Mouse (Mus musculus) left cerebral cortex, postnatal 36 days (tissue): ENCODE measurements at regions not wholly inside any gene's neighbourhood (a gene's known extent, or its start where the extent isn't known, plus 50 kb on each side); places are given as distances from the start of the nearest gene placed in this dataset.

Source experiments
- DNase-seq, 2 experiments: peaks; one replicate each; pipeline ENCODE4 v3.0.0; 2021 to 2022; ENCODE audit warnings: low spot score in 2 of 2, mixed read lengths in 1 of 2
- intact Hi-C: fragments of 180-260 bp; cut with DNase I; formaldehyde crosslinking; loops from one replicate; pipeline ENCODE4 v1.15.1; 2025

DNA sequence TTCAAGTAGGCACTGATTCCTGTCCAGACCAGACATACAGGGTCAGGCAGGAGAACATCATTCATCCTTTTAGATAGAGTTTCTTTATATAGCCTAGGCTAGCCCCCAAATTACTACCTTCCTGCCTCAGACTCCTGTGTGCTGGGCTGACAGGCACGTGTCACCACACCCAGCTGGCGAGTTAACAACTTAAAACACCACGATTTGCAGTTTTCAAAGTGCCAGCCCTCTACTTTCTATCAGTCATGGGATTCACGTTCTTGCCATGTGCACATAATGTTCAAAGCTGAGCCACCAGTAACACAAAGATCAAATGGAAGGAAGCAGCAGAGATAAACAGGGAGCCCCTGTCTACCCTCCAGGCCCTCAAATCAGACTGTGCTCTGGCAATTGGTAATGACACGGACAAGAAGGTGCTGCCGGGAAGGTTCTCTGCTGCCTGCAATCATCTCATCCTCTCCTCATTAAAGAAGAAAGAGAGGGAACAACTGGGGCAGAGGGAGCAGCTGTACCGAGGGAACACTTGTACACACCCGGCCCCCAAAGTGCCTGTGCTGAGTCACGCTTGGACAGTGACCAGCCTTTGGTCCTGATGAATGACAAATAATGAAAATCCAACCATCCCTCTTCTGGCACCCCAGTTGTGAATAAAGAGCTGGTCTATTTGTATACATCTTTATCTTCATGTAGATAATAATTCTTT is 79.4 kb upstream of the Irf2bp2 start:
- intact Hi-C loops: no loop called here

DNA sequence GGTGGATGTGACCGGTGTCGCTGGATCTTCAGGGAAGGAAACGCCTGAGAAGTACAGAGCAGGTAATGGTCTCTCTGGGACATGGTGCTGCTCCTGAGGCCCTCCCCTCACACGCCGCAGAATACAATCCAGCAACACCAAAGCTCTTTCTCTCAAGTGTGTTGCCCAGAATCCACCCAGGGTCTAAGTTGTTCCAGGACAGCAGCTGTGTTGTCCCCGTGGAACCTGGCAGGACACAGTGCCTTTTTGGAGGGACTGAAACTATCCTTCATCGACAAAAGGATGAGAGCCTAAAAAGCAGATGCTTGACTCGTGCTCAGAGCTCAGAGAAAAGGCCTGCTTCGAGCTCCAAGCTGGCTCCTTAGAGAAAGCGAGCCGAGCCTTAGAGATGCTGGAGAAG is 77.8 kb upstream of the Irf2bp2 start:
- intact Hi-C loops: no loop called here
- DNase-seq: no peak

More for the DNA sequence above, 79.4 kb upstream of the Irf2bp2 start:
- DNase-seq: no peak

DNA sequence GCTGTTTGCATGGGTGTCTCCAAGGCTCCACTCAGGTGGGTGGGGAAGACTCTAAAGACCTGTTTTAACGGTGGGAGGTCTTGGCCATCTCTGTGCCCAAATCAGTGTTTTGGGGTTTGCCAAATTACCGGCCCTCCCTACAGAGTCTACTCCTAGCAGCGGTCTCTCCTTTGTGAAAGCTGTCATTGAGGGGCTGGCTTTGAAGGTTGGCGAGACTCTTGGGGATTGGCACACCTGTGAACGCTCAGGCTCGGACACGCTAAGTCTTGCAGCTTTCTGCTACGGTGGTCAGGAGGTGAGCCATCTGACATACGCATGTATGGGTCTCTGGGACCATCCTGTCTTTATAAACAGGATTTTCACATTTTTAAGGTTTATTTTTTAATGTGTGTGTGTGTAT is 76.1 kb upstream of the Irf2bp2 start:
- no peak for DNase-seq
- intact Hi-C loops: loop anchor here (5.0 kb wide), 3 partner anchors 82 to 212 kb away; no protein-coding TSS in a partner anchor

DNA sequence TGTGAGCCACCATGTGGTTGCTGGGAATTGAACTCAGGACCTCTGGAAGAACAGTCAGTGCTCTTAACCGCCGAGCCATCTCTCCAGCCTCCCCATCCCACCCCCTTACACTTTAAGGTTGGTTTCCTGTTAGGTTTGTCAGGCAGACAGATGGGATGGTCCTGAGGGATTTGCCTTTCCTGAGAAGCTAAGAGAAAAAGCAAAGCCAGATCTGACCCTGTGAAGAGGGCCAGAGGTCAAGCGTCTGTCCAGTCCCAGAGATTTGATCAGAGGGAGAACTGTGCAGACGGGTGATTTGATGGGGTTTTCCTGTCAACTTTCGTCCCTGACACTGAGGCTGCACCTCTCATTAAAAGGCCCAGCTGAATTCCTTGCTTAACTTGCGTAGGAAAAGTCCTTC is 75.4 kb upstream of the Irf2bp2 start:
- intact Hi-C loops: loop anchor here (5.0 kb wide), 3 partner anchors 83 to 213 kb away; no protein-coding TSS in a partner anchor
- no peak for DNase-seq

DNA sequence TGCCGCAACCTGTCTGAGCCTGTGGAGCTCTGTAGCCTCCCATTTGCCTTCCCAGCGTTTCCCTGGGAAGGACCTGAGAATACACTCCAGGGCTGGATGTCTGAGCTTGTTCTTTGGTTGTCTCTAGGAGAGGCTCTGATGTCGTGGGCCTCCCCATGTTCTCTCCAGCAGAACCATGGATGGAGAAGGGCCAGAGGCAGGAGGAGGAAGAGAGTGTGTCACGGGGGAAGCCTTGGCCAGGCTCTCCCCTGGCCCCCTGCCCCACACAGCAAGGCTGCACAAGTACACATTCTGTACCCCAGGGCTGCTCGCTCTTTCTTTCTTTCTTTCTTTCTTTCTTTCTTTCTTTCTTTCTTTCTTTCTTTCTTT is 74.9 kb upstream of the Irf2bp2 start:
- DNase-seq: no peak
- intact Hi-C loops: loop anchor here (5.0 kb wide), 3 partner anchors 84 to 214 kb away; no protein-coding TSS in a partner anchor

DNA sequence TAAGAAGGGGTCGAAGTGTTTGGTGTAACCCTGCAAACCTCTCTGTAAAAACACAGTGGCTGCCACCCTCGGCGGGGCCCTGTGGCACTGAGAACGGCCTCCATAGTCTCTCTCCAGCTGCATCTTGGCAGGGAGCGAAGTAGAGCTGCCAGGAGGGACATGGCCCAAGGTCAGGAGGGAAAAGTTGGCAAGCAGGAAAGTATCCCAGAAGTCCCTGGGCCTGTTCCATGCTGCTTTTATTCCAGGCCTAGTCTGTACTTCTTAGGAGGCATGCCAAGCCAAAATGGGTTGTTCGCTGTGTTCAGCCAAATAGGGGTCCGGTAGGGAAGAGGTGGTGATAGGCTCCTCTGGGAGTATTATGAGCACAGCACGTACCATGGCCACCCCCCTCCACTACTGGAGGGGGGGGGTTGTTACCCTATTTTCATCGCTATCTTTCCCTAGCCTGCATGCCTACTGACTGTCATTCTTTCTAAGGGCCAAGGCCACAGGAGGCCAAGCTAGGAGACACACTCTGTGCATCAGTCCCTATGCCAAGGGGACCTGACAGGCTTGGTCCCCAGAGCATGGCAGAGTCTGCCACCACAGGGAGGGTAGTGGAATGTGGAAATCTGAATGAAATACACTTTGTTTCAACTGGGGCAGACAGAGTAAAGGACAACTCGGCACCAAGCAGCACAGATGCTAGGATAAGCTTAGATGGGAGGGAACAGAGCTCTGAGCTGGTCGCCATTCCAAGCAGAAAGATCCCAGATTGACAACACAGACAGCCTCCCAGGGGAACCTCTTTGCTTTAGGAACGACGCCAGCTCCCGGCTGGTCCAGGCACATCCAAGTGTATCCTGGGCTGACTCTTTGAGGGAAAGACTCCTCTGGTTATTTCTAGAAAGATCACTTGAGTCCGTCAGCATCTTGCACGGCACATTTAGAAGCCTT is 74.2 kb upstream of the Irf2bp2 start:
- intact Hi-C loops: loop anchor here (1.0 to 5.0 kb wide), 5 partner anchors 68 to 214 kb away; no protein-coding TSS in a partner anchor
- DNase-seq: peak; percentile 66 to 75

DNA sequence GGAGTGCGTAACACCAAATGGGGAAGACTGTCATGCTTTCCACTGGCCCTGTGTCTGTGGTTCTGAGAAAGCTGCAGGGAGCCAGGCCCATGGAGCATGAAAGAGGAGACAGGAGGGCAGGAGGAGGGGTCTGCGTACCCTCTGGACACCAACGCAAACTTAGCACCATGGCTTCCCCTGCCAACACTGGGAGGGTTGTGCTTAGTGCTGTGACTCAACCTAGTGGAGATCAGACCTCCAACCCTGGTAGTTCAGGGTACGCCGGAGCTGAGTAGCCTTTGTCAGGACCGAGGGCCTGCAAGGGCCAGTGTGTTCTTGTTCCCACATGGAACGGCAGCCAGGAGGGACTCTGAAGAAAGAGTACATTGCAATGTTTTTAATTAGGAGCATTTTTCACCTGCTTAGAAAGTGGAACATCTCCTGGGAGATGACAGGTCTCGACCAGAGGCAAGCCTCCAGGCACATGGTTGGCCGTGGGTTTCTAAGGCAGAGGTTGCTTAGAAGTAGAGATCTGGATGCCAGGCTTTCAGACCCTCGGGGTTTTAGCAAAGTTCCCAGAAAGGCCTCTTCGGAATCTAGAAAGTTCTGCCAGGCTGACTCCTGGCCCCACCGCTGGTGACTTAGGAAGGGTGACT is 73.4 kb upstream of the Irf2bp2 start:
- intact Hi-C loops: loop anchor here (1.0 to 5.0 kb wide), 5 partner anchors 69 to 215 kb away; no protein-coding TSS in a partner anchor

DNA sequence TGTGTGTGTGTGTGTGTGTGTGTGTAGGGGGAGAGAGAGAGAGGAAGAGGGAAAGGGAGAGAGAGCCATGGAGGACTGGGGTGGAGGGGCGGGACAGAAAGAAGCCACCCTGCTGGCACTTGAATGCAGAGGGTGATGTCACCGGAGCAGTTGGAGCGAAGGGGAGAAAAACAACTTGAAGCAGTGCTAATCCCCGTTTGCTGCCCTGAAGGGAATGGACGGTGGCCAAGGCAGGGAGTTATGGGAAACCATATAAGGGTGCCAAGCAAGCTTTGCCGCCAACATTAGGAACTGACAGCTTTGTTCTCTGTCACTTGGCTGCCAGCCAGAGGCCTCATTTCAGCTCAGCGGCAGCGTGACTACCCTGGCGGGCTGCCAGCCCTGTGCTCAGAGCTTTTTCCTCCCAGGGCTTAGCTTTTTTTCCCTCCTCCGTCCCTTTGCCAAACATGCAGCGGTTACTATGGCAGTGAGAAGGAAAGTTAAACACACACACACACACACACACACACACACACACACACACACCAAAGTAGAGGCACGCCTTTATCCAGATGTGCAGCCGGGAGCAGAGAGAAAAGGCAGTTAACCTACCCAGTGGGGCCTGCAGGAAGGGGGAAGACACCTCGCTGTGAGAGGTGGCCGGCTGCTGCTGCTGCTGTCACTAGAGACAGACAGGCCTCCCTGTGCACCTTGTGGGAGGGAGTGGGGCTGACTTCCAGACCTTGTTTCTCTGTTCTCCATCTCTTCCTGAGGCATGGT is 72.7 kb upstream of the Irf2bp2 start:
- intact Hi-C loops: loop anchor here (1.0 to 5.0 kb wide), 7 partner anchors 70 to 216 kb away; no protein-coding TSS in a partner anchor
- peak; percentile 99 to 100 for DNase-seq

More for the DNA sequence above, 73.4 kb upstream of the Irf2bp2 start:
- peak in 1 of 2 experiments; percentile 43 for DNase-seq

DNA sequence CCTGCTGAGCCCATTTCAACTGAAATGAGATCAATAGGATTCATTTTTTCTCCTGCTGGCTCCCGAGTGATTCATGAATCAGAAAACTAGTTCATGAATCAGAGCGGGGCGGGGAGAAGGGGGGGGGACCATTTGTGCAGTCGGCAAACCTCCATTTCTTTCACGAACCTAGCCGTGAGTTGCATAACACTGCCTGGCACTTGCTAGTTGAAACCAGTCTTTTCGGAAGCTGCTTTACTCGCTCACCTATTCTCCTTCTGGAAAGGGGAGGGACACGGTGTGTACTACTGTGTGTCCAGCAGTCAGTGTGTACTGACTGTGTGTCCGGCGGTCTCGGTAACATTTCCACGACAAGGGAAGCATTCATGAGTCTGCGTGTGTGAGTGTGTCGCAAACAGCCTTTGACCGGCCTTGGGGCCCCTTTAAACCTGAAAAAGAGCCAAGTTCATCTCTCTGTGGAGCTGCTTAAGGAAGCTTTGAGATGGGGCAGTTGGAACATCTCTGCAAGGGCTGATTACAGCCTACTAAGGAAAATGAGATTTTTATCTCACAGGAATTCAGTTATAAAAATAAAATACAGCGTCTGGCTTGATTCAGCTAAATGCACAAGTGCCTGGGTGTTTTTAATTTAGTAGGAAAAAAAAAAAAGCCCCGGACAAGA is 71.9 kb upstream of the Irf2bp2 start:
- DNase-seq: peak; percentile 70 to 73
- intact Hi-C loops: loop anchor here (1.0 to 5.0 kb wide), 6 partner anchors 71 to 217 kb away; no protein-coding TSS in a partner anchor

DNA sequence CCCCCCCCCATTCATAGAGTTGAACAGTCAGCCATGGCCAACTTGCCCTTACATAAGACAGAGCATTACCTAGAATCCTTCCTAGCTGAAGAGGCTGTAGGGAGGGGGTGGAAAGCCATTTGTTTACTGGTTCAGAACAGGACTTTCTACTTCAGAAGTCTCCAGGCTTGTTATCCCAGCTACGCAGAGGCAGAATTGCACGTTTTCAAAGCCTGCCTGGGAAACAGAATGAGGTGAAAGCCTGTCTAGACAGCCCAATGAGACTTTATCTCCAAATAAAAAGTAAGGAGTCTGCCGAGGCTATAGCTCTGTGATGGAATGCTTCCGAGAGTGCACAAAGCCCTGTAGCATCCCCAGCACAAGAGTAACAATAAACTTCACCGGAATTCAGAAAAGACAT is 71.1 kb upstream of the Irf2bp2 start:
- intact Hi-C loops: loop anchor here (5.0 kb wide), 3 partner anchors 87 to 217 kb away; no protein-coding TSS in a partner anchor
- no peak for DNase-seq

DNA sequence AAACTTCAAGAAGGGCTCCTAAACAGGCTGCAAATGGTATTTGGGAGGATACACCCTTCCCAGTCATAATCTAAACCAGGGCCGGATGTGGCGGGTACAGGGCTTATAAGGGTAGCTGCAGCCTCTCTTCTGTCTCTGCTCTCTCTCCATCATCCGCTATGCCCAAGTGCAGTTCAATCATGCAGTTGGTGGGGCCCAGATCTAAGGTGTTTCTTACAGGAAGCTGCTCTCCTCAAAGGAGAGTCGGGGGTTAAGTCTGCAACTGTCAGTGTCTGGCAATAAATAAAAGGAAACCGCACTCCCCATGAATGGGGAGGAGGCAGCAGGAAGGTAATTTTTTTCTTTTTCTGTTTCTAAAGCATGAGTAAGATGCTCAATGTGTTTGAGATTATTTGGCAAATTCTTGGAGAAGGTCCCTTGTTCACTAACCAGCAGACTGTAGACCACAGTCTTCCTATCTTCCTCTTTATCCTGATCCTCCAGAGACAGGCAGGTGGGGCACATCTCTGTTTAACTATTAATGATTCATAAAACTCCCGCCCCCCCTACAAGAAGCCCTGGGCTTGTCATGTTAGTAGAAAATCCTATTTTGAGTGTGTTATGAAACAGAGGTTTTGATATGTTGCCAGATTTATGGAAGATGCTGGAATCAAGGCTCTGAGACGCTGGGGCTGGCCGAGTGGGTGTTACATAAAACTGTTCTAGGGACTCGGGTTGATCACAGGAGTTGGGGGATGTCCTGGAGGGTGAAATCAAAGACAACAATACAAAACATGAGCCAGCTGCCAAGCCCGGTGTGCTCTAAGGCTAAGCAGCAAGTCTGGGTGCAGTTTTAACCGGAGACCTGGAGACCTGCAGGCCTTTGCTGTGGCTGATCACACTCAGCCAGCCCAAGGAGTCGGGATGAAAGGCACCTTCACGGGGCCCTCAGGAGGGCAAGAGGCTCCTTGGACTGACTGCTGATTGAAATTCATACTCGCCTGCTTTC is 69.3 kb upstream of the Irf2bp2 start:
- intact Hi-C loops: no loop called here
- no peak for DNase-seq

DNA sequence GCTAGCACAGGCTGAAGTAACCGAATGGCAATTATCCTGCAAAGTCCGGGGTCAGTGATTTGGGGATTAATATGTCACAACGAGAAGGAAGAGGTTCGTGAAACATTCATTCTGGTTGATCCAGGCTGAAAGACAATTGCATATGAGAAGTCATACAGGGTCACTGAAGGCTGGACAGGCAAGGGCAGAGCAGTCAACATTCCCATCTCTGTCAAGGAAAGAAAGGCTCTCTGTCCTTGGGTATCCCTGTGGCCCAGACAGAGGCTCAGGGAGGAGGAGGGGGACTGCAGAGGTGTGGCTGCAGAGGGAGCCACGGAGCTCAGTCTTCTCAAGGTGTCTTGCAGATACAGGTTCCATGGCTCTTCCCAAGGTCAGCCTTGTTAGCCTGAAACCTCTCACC is 68.4 kb upstream of the Irf2bp2 start:
- intact Hi-C loops: no loop called here
- DNase-seq: no peak

DNA sequence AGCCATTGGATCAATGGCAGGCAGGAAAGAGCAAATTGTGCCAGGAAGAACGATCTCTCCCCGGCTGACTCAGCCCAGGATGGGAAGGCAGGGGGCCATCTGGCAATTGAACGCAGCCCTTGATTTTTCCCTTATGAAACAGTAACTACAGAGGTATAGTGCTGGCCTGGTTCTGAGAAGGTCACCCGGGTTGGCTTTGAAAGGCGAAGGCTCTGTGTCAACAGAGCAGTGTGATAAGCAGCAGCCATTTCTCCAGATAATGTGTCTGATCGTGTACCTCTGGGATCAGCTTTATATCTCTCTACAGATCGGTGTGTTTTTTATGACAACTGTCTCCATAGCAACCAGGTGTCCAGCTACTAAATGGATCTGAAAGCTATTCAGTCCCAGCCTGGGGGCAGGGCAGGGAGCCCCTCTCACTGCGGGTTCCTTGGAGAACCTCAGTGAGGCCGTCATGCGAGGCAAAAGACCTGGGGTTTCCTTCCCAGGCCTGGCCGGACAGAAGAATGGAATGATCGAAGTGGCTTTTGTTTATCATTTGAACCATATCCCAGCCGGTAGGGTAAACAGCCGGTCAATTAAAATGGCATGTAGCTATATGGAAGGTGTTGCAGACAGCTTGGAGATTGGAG is 67.8 kb upstream of the Irf2bp2 start:
- no peak for DNase-seq
- intact Hi-C loops: no loop called here

DNA sequence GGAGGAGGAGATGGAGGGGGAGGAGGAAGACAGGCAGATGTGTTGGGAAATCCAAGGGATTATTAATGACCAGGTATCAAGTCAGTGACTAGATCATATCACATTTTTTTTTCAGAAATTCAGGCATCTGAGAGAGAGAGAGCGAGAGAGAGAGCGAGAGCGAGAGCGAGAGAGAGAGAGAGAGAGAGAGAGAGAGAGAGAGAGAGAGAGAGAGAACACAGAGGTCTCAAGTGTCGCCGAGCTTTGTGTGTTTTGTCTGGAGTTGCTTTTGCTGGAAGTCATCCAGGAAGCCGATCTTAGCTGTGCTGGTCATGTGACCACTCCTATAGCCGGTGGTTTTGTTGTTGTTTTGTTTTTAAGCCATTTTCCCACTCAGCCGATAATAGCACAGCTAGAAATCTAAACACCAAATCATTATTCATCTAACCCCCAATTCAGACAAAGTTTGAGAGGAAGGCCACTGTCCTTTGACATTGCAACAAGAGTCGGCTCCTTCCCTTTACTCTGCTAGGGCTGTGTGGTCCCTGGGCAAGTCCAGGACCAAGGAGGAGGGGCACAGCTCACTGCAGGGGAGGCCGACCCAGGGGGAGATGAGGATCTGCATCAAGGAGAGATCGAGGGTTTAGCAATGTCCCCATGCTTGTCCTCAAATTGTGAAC is 67.0 kb upstream of the Irf2bp2 start:
- no peak for DNase-seq
- intact Hi-C loops: no loop called here

DNA sequence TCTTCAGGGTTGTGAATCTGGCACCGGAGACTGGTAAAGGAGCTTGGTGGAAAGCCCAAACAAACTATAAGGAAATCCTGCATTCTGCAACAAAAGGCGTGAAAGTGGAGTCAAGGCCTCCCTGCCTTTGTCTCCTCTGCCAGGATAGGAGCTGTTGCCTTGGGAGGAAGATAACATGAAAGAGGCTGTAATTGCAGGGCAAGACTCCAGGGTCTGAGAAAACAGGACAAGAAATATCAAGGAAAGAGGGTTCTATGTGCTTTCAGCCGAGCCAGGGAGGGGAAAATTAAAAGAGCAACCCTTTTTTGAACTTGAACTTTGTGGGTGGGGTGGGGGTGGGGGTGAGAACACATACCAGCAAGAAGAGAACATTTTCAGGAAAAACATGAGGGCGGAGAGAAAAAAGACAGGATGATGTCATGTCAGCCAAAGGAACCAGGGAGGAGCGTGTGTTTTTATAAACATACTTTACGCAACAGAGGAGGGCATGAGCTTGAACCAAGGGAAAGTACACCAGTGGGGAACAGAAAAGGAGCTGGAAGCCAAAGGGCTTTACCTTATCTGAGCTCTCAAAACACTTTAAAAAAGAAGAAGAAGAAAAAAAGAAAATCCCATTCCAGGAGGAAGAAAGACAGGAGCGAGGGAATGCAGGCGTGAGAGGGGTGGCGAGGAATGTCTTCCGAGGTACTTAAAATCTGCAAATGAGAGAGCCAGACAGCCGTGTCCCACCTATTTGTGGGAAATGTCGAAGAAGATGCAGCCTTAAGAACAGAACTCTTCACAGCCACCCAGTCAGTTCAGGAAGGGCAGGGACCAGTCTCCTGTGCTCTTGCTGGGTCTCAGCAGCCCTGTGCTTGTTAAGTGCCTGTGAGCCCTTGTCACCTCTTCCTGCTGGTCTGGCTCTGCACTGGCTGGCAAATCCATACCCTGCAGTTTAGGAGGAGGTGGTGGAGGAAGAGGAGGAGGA is 66.2 kb upstream of the Irf2bp2 start:
- no peak for DNase-seq
- intact Hi-C loops: no loop called here
